Comparison of ENCODE assay signal across 8 mouse cellular contexts in genomic region chr1:37890025-37890652, GRCm38 (mm10). TPM values are rescaled to one million over a fixed set of nuclear protein-coding genes. Genes with fewer than 3 reads are reported as not detected.
DNase-seq lines count a peak whose midpoint lies in the region; ATAC-seq and TF ChIP-seq lines count a peak whose summit lies in the region.

Gene Mitd1 (minus strand): TSS chr1:37890411.
Gene Mrpl30 (plus strand): TSS chr1:37890477.

- peak; percentile 38; the same call in 1 of the 2 replicates for TF ChIP-seq EP300 in lung, postnatal 0 days (IDR thresholded peaks at IDR 0.05)

- peak within 1 kb of the TSS; percentile 59 for H3K9ac ChIP-seq in lung, postnatal 0 days (replicated peaks; ENCODE audit: low read depth)

- peak within 1 kb of the TSS; percentile 85 for H3K27ac ChIP-seq in hindbrain, embryonic 10.5 days
- peak within 1 kb of the TSS; percentile 89 for H3K27ac ChIP-seq in lung, postnatal 0 days (ENCODE audit: low read length)

- peak; percentile 98 for DNase-seq in MN1 (ENCODE audit: low spot score)
- peak; percentile 93 for DNase-seq in cerebellum, adult 9-10 months
- DNase-seq in hindbrain, embryonic 10.5 days (ENCODE audit: low spot score): peak; percentile 90
- peak; percentile 90 for DNase-seq in layer of hippocampus, adult 9-11 months
- peak; percentile 94 for DNase-seq in lung, postnatal 0 days (ENCODE audit: low spot score)
- DNase-seq in ovary, postnatal 14 days (ENCODE audit: low spot score): peak; percentile 82
- DNase-seq in thymus, postnatal 14 days: peak; percentile 85

- peaks cover 16% of the 10 kb centered on the region for H3K36me3 ChIP-seq in hindbrain, embryonic 10.5 days
- H3K36me3 ChIP-seq in lung, postnatal 0 days (ENCODE audit: insufficient read depth, low read length): no peaks in the 10 kb centered on the region

- under 1% methylated on average over 41 of the region's 41 CpGs for WGBS in hindbrain, embryonic 10.5 days
- under 1% methylated on average over 37 of the region's 41 CpGs for WGBS in lung, postnatal 0 days

- H3K4me1 ChIP-seq in hindbrain, embryonic 10.5 days (replicated peaks): peaks cover 21% of the 10 kb centered on the region
- no peaks in the 10 kb centered on the region; the same call in 1 of the 2 replicates for H3K4me1 ChIP-seq in lung, postnatal 0 days (ENCODE audit: insufficient read depth, low read depth, low read length)

- peak within 1 kb of the TSS; percentile 75 for H3K4me3 ChIP-seq in hindbrain, embryonic 10.5 days
- H3K4me3 ChIP-seq in lung, postnatal 0 days (ENCODE audit: low read depth, low read length): peak within 1 kb of the TSS; percentile 77

- ATAC-seq in frontal cortex, adult (ENCODE audit: low TSS enrichment): peak; percentile 94
- ATAC-seq in lung, postnatal 0 days: peak; percentile 96

- no peak for TF ChIP-seq CTCF in lung, postnatal 0 days (IDR thresholded peaks at IDR 0.05)

- peak within 1 kb of the TSS; percentile 68 for H3K4me2 ChIP-seq in lung, postnatal 0 days (replicated peaks; ENCODE audit: low read depth, low read length)

- no peaks in the 10 kb centered on the region for H3K9me3 ChIP-seq in hindbrain, embryonic 10.5 days
- H3K9me3 ChIP-seq in lung, postnatal 0 days (ENCODE audit: low read length): no peaks in the 10 kb centered on the region

- no peaks in the 10 kb centered on the region for H3K27me3 ChIP-seq in hindbrain, embryonic 10.5 days (ENCODE audit: insufficient read depth, poor library complexity, severe bottlenecking)
- H3K27me3 ChIP-seq in lung, postnatal 0 days (replicated peaks; ENCODE audit: insufficient read depth, low read length): no peaks in the 10 kb centered on the region

RNA-seq across cellular contexts. Expression of gene Mitd1, which starts in this region (rescaled TPM):
- polyA plus RNA-seq in hindbrain, embryonic 10.5 days (2016; fragmentation: Nextera tagmentation; extraction: Ambion mirVana): 19.8 and 24.2 TPM in 2 replicates
- 21.6 and 26.1 TPM in 2 replicates for polyA plus RNA-seq in lung, postnatal 0 days (2015; fragmentation: Nextera tagmentation; extraction: Ambion mirVana)

RNA-seq across cellular contexts. Expression of gene Mrpl30, which starts in this region (rescaled TPM):
- polyA plus RNA-seq in hindbrain, embryonic 10.5 days (2016; fragmentation: Nextera tagmentation; extraction: Ambion mirVana): 240 and 244 TPM in 2 replicates
- 165 and 174 TPM in 2 replicates for polyA plus RNA-seq in lung, postnatal 0 days (2015; fragmentation: Nextera tagmentation; extraction: Ambion mirVana)

Comparison
In these comparisons a context has a peak if more than half of its experiments do, and no peak if none do; other contexts are left out.
1. Peak in every context shown above with its lines: DNase-seq, ATAC-seq, H3K4me3 ChIP-seq and H3K27ac ChIP-seq.